Mouse (Mus musculus) forebrain, embryonic 16.5 days (tissue): ENCODE results near the gene 3110009E18Rik. TPM values are rescaled to one million over a fixed set of nuclear protein-coding genes. Genes with fewer than 3 reads are reported as not detected.
A peak's percentile ranks its signal among the peaks of the same experiment; 100 is the strongest.

Experiments
- ATAC-seq: fragments of 200-750 bp; cut with Nextera tagmentation; 2 replicates; pipeline ENCODE4 v1.8.0; 2017; ENCODE audit warnings: mild to moderate bottlenecking, moderate library complexity
- H3K27ac ChIP-seq: fragments of 300-500 bp; sonication (generic); 2 replicates; pipeline ENCODE4 v1.5.1; 2014; ENCODE audit warnings: low read length, control low read depth
- H3K27me3 ChIP-seq: fragments of 300-500 bp; sonication (generic); replicated peaks from 2 replicates; pipeline ENCODE4 v1.6.1; 2014; ENCODE audit warnings: low read length; ENCODE audit not compliant: control insufficient read depth, insufficient read depth
- H3K36me3 ChIP-seq: fragments of 300-500 bp; sonication (generic); 2 replicates; pipeline ENCODE4 v1.6.1; 2014; ENCODE audit not compliant: control insufficient read depth, insufficient read depth
- H3K4me1 ChIP-seq: fragments of 300-500 bp; sonication (generic); replicated peaks from 2 replicates; pipeline ENCODE4 v1.6.1; 2014; ENCODE audit warnings: low read length; ENCODE audit not compliant: control insufficient read depth, insufficient read depth
- H3K4me2 ChIP-seq: fragments of 300-500 bp; sonication (generic); 2 replicates; pipeline ENCODE4 v1.6.1; 2014; ENCODE audit warnings: mild to moderate bottlenecking, low read length, control low read depth
- H3K4me3 ChIP-seq: fragments of 300-500 bp; sonication (generic); replicated peaks from 2 replicates; pipeline ENCODE4 v1.5.1; 2014; ENCODE audit warnings: mild to moderate bottlenecking, low read length, control low read depth
- H3K9ac ChIP-seq: fragments of 300-500 bp; sonication (generic); replicated peaks from 2 replicates; pipeline ENCODE4 v1.6.1; 2014; ENCODE audit warnings: low read depth, low read length, control low read depth
- H3K9me3 ChIP-seq: fragments of 300-500 bp; sonication (generic); 2 replicates; pipeline ENCODE4 v1.6.1; 2016; ENCODE audit warnings: low read length; ENCODE audit not compliant: control insufficient read depth
- WGBS: fragments of 180-500 bp; shearing (Covaris S2); extraction: QIAGEN DNeasy Blood & Tissue Kit; methylation state at CpG from one replicate; pipeline ENCODE4 v1.1.7; 2014; 5-methylcytosine and 5-hydroxymethylcytosine counted together
- polyA plus RNA-seq: library from polyadenylated mRNA; unstranded; fragments of >200 nt; fragmentation: Nextera tagmentation; extraction: Ambion mirVana; gene quantifications from 2 replicates; pipeline ENCODE4 v1.2.1, GENCODE M21; 2015

3110009E18Rik gene
- polyA plus RNA-seq, 1 experiment from 2014 or later = 22.8 TPM

DNA sequence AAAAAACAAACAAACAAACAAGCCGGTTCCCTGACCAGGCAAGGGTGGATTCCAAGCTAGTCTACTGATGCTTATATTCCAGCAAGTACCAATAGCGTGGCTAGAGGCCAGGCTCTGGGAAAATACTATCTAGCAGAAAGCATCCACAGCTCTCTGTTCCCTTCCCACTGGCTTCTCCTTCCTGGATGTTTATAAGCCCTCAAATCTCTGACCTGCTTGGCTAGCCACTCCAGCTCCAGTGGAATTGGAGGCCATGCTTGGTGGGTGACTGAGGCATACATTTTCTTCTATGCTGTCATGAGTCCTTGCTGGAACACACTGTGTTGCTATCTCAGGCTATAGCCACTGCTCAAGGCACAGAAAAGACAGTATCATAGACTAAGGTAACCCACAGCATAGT, 2.1 kb upstream of the 3110009E18Rik start:
- H3K27me3 ChIP-seq = no peaks in the 10 kb centered on the region
- no peaks in the 10 kb centered on the region for H3K9me3 ChIP-seq
- WGBS = 73% methylated on average over 2 of the region's 2 CpGs
- H3K9ac ChIP-seq = peak overlapping the region; percentile 17; the same call in 1 of the 2 replicates
- peak overlapping the region; percentile 84 for H3K4me2 ChIP-seq
- peaks cover 44% of the 10 kb centered on the region for H3K4me1 ChIP-seq
- peak overlapping the region; percentile 81 for H3K4me3 ChIP-seq
- no peak for ATAC-seq
- peaks cover 10% of the 10 kb centered on the region for H3K36me3 ChIP-seq
- no peak overlapping the region; the same call in 1 of the 2 replicates for H3K27ac ChIP-seq

DNA sequence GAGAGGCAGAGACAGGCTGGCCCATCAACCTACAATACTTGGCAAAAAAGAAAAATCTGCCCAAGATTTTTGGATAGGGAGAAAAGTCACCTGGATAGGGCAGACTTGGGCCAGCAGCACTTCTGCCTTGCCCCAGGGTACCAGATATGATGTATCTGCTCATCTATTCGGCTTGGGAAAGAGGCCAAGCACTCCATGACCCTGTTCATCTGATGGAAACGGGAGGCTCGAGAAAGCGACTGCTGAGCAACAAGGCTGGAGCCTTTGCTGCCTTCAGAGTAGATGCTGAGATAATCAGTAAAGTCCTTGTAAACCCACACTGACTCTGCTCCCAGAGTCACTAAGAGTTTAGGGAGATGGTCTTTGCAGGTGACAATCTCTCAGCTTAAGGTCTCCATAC, 1.6 kb upstream of the 3110009E18Rik start:
- peaks cover 7% of the 10 kb centered on the region for H3K36me3 ChIP-seq
- peak overlapping the region; percentile 81 for H3K4me3 ChIP-seq
- peak overlapping the region; percentile 33 for H3K27ac ChIP-seq
- H3K9me3 ChIP-seq = no peaks in the 10 kb centered on the region
- H3K9ac ChIP-seq = peak overlapping the region; percentile 70
- no peak for ATAC-seq
- H3K27me3 ChIP-seq = no peaks in the 10 kb centered on the region
- H3K4me2 ChIP-seq = peak overlapping the region; percentile 84
- WGBS = 72% methylated on average over 4 of the region's 4 CpGs
- H3K4me1 ChIP-seq = peaks cover 44% of the 10 kb centered on the region

DNA sequence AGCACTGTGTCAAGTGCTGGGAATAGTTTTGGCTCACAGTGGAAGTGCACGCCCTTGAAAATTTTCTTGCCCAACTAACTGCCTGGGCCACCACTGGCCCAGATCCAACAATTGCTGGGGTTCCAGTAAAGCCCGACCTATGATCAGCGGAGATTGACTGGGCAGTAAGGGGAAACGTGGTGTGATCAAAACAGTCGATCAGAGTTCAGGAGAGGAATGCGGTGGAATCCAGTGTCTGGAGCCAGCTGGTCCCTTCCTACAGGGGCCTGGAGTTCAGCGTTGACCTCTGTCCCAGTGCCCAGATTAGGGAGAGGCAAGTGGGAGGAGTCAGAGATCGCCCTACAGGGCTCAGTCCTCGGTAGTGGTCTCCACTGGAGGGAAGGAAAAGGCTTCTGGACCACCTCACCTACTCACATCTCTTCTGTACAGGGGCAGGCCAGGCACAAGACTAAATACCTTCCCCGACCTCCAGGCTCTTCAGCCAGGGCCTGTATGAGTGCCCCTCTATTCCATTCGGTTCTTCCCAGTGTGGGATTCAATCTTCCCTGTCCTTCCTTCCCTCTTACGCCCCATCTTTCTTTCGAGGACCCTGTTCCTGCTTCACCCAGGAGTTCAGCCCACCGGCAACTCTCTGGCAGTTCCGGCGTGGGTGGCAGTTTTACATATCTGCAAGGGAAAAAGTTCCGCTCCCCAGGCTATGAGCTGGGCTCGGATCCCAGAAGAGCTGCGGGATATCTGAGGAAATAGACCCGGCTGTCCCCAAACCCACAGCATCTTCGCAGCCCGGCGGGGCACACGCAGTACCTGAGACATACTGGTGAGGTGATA, 632 bp upstream of the 3110009E18Rik start:
- Histone ChIP-seq H3K9me3 (no peaks in the 10 kb centered on the region), H3K27me3 (no peaks in the 10 kb centered on the region), H3K9ac (peak overlapping the region; percentile 70), H3K4me3 (peak overlapping the region; percentile 81), H3K4me2 (peak overlapping the region; percentile 84), H3K27ac (peak overlapping the region; percentile 92), H3K36me3 (no peaks in the 10 kb centered on the region), H3K4me1 (peaks cover 40% of the 10 kb centered on the region)
- WGBS = 2% methylated on average over 24 of the region's 24 CpGs
- peak; percentile 27 for ATAC-seq

DNA sequence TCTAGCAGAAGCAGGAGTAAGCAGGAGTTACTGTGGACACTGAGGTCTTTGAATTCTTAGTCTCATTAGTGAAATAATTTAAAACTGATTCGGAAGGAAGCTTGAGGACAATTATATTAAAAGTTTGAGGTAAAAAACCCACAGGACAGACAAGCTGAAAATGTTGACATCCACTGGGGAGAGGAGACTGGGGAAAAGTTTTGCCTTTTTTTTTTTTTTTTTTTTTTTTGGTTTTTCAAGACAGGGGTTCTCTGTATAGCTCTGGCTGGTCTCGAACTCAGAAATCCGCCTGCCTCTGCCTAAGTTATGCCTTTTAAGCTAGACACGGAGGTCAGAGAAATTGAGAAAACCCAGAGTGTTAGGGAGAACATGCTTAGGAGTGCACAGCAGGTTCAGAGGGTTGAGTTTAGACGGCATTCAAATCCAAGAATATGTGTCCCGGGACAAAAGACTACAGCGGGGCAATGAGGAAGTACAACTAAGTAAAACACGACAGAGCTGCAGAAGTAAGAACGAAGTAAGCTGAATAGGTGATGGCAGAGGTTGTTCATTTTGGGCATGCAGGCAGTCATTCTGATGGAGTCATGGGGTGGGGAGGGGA, 1.0 kb downstream of the 3110009E18Rik start:
- Histone ChIP-seq H3K9ac (no peak overlapping the region; the same call in 1 of the 2 replicates), H3K4me3 (peak overlapping the region; percentile 81), H3K27me3 (no peaks in the 10 kb centered on the region), H3K27ac (no peak overlapping the region; the same call in 1 of the 2 replicates), H3K4me1 (peaks cover 31% of the 10 kb centered on the region), H3K36me3 (no peaks in the 10 kb centered on the region), H3K4me2 (peak overlapping the region; percentile 84), H3K9me3 (no peaks in the 10 kb centered on the region)
- WGBS = 83% methylated on average over 9 of the region's 9 CpGs
- no peak for ATAC-seq

GRCm38 (mm10) chr1:120122634-120123383, 1.8 kb downstream of the 3110009E18Rik start:
- ATAC-seq = no peak
- Histone ChIP-seq H3K4me3 (no peak overlapping the region), H3K36me3 (no peaks in the 10 kb centered on the region), H3K4me1 (peaks cover 31% of the 10 kb centered on the region), H3K4me2 (no peak overlapping the region), H3K27ac (no peak overlapping the region), H3K9me3 (no peaks in the 10 kb centered on the region), H3K9ac (no peak overlapping the region), H3K27me3 (no peaks in the 10 kb centered on the region)
- WGBS = 95% methylated on average over 8 of the region's 8 CpGs

- Histone ChIP-seq H3K4me2 (no peak overlapping the region), H3K9me3 (no peaks in the 10 kb centered on the region), H3K27ac (no peak overlapping the region), H3K9ac (no peak overlapping the region), H3K36me3 (peaks cover 3% of the 10 kb centered on the region; the same call in 1 of the 2 replicates), H3K4me1 (peaks cover 13% of the 10 kb centered on the region), H3K27me3 (no peaks in the 10 kb centered on the region), H3K4me3 (no peak overlapping the region)
- 45% methylated on average over 4 of the region's 4 CpGs for WGBS
- ATAC-seq = no peak
These were observed 3.9 kb downstream of the 3110009E18Rik start for GRCm38 (mm10) chr1:120124839-120125238.

- peaks cover 3% of the 10 kb centered on the region; the same call in 1 of the 2 replicates for H3K36me3 ChIP-seq
- WGBS = 69% methylated on average over 6 of the region's 6 CpGs
These were observed 4.5 kb downstream of the 3110009E18Rik start for GRCm38 (mm10) chr1:120125471-120125870.

GRCm38 (mm10) chr1:120126318-120126717, 5.3 kb downstream of the 3110009E18Rik start:
- no peak overlapping the region for H3K4me3 ChIP-seq
- ATAC-seq = no peak
- 80% methylated on average over 9 of the region's 9 CpGs for WGBS
- H3K9me3 ChIP-seq = no peaks in the 10 kb centered on the region
- H3K4me2 ChIP-seq = no peak overlapping the region
- peaks cover 7% of the 10 kb centered on the region; the same call in 1 of the 2 replicates for H3K4me1 ChIP-seq
- no peaks in the 10 kb centered on the region for H3K27me3 ChIP-seq
- peaks cover 3% of the 10 kb centered on the region; the same call in 1 of the 2 replicates for H3K36me3 ChIP-seq
- H3K27ac ChIP-seq = no peak overlapping the region
- H3K9ac ChIP-seq = no peak overlapping the region

More at GRCm38 (mm10) chr1:120125471-120125870, 4.5 kb downstream of the 3110009E18Rik start:
- H3K27ac ChIP-seq = no peak overlapping the region
- no peak overlapping the region for H3K4me2 ChIP-seq
- no peak for ATAC-seq
- H3K4me3 ChIP-seq = no peak overlapping the region
- no peak overlapping the region for H3K9ac ChIP-seq
- no peaks in the 10 kb centered on the region for H3K27me3 ChIP-seq
- H3K9me3 ChIP-seq = no peaks in the 10 kb centered on the region
- peaks cover 7% of the 10 kb centered on the region for H3K4me1 ChIP-seq

DNA sequence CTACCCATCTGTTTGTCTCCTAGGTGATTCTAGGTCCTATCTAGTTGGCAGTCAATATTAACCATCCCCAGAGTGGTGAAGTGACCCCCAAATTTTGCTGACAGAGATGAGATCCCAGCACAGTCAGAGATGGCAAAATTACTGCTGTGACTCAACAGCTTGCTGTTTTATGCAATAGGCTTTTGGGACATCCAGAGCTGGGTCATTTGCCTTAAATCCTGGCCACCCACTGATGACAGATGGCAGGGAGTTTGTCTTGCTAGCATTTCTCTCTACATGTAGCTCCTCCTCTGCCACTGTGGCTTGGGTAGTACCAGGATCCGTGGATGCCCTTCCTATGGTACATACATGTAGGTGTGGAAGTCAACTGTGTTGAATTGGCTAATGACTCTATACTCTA, 11.4 kb downstream of the 3110009E18Rik start:
- H3K27ac ChIP-seq = no peak overlapping the region
- no peak overlapping the region for H3K4me3 ChIP-seq
- H3K9me3 ChIP-seq = 0 out of 2 replicates have a peak, but pooled peaks cover 4% of the 10 kb centered on the region
- no peak overlapping the region for H3K9ac ChIP-seq
- no peaks in the 10 kb centered on the region for H3K27me3 ChIP-seq
- H3K4me1 ChIP-seq = no peaks in the 10 kb centered on the region
- no peak overlapping the region for H3K4me2 ChIP-seq
- WGBS = 100% methylated on average over 1 of the region's 1 CpGs
- H3K36me3 ChIP-seq = peaks cover 3% of the 10 kb centered on the region; the same call in 1 of the 2 replicates
- no peak for ATAC-seq
